Mouse (Mus musculus): ENCODE results near the gene Phf11a. TPM values are rescaled to one million over a fixed set of nuclear protein-coding genes. Genes with fewer than 3 reads are reported as not detected.
"Not testable (repeated sequence)": the region's sequence is repeated elsewhere in the genome, so short reads cannot be mapped to it uniquely, and the experiment has no call there.

The Phf11a gene
- not detected in 2 replicates for polyA plus RNA-seq (2014; fragmentation: Nextera tagmentation; extraction: Ambion mirVana)

GRCm38 (mm10) chr14:59297391-59297790, at the start of gene Phf11a:
Gene Phf11a (minus strand): TSS chr14:59297522.
- H3K27ac ChIP-seq (ENCODE audit: low read depth, low read length); H3K4me2 ChIP-seq; ATAC-seq (replicated peaks; ENCODE audit: insufficient number of reproducible peaks, low FRiP score, low TSS enrichment); H3K9me3 ChIP-seq (replicated peaks; ENCODE audit: control insufficient read depth, low read length); H3K4me1 ChIP-seq (ENCODE audit: control insufficient read depth, insufficient read depth, low read length); H3K36me3 ChIP-seq (ENCODE audit: control insufficient read depth, insufficient read depth, low read length); H3K9ac ChIP-seq (ENCODE audit: low read depth, low read length); H3K4me3 ChIP-seq (ENCODE audit: low read depth, low read length); H3K27me3 ChIP-seq (ENCODE audit: control insufficient read depth, insufficient read depth, low read length): not testable (repeated sequence)
- WGBS (ENCODE audit: insufficient replicate concordance), result 62% methylated on average over 1 of the region's 1 CpGs

GRCm38 (mm10) chr14:59341189-59341588, 43.9 kb upstream of the Phf11a start, which contains the start of gene Phf11b:
Gene Phf11b (minus strand): TSS chr14:59341351.
- not testable (repeated sequence) for H3K4me1 ChIP-seq (ENCODE audit: control insufficient read depth, insufficient read depth, low read length); H3K9me3 ChIP-seq (replicated peaks; ENCODE audit: control insufficient read depth, low read length); H3K9ac ChIP-seq (ENCODE audit: low read depth, low read length); H3K27ac ChIP-seq (ENCODE audit: low read depth, low read length); ATAC-seq (replicated peaks; ENCODE audit: insufficient number of reproducible peaks, low FRiP score, low TSS enrichment); H3K4me3 ChIP-seq (ENCODE audit: low read depth, low read length); H3K36me3 ChIP-seq (ENCODE audit: control insufficient read depth, insufficient read depth, low read length); H3K27me3 ChIP-seq (ENCODE audit: control insufficient read depth, insufficient read depth, low read length); H3K4me2 ChIP-seq
- 70% methylated on average over 1 of the region's 1 CpGs for WGBS (ENCODE audit: insufficient replicate concordance)

DNA sequence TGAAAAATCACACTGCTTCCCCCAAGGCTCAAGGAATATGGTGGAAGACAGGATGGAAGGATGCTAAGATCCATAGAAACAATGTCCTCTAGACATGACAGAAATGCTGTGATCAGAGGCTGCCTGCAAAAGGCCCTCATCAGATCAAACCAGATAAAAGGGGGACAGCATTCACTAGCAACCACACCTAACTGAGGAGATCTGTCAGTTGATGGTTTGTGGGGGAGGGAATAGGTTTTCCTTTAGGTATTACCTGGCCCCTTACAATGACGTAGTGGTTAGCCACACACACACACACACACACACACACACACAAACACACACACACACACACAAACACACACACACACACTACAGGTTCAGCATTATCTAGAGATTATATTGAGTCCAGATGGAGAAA, 42.2 kb upstream of the Phf11a start:
- H3K36me3 ChIP-seq (ENCODE audit: control insufficient read depth, insufficient read depth, low read length), result no peaks in the 10 kb centered on the region
- no peak overlapping the region for H3K4me3 ChIP-seq (ENCODE audit: low read depth, low read length)
- H3K4me1 ChIP-seq (ENCODE audit: control insufficient read depth, insufficient read depth, low read length), result no peaks in the 10 kb centered on the region
- no peak overlapping the region for H3K27ac ChIP-seq (ENCODE audit: low read depth, low read length)
- no peaks in the 10 kb centered on the region for H3K27me3 ChIP-seq (ENCODE audit: control insufficient read depth, insufficient read depth, low read length)
- no peak for ATAC-seq (replicated peaks; ENCODE audit: insufficient number of reproducible peaks, low FRiP score, low TSS enrichment)
- no peak overlapping the region for H3K4me2 ChIP-seq
- WGBS (ENCODE audit: insufficient replicate concordance), result 100% methylated on average over 1 of the region's 1 CpGs
- no peaks in the 10 kb centered on the region for H3K9me3 ChIP-seq (replicated peaks; ENCODE audit: control insufficient read depth, low read length)
- no peak overlapping the region for H3K9ac ChIP-seq (ENCODE audit: low read depth, low read length)

- not testable (repeated sequence) for H3K4me3 ChIP-seq (ENCODE audit: low read depth, low read length); H3K4me2 ChIP-seq; ATAC-seq (replicated peaks; ENCODE audit: insufficient number of reproducible peaks, low FRiP score, low TSS enrichment); H3K27me3 ChIP-seq (ENCODE audit: control insufficient read depth, insufficient read depth, low read length); H3K36me3 ChIP-seq (ENCODE audit: control insufficient read depth, insufficient read depth, low read length); H3K4me1 ChIP-seq (ENCODE audit: control insufficient read depth, insufficient read depth, low read length); H3K9me3 ChIP-seq (replicated peaks; ENCODE audit: control insufficient read depth, low read length); H3K9ac ChIP-seq (ENCODE audit: low read depth, low read length); H3K27ac ChIP-seq (ENCODE audit: low read depth, low read length)
- WGBS (ENCODE audit: insufficient replicate concordance), result 72% methylated on average over 3 of the region's 3 CpGs
Observed at GRCm38 (mm10) chr14:59336056-59336455, 38.7 kb upstream of the Phf11a start.

GRCm38 (mm10) chr14:59330499-59330898, 33.2 kb upstream of the Phf11a start:
- ATAC-seq (replicated peaks; ENCODE audit: insufficient number of reproducible peaks, low FRiP score, low TSS enrichment); H3K36me3 ChIP-seq (ENCODE audit: control insufficient read depth, insufficient read depth, low read length); H3K9me3 ChIP-seq (replicated peaks; ENCODE audit: control insufficient read depth, low read length); H3K27ac ChIP-seq (ENCODE audit: low read depth, low read length); H3K4me1 ChIP-seq (ENCODE audit: control insufficient read depth, insufficient read depth, low read length); H3K4me2 ChIP-seq; H3K27me3 ChIP-seq (ENCODE audit: control insufficient read depth, insufficient read depth, low read length); H3K4me3 ChIP-seq (ENCODE audit: low read depth, low read length); H3K9ac ChIP-seq (ENCODE audit: low read depth, low read length): not testable (repeated sequence)
- WGBS (ENCODE audit: insufficient replicate concordance), result 54% methylated on average over 3 of the region's 3 CpGs

DNA sequence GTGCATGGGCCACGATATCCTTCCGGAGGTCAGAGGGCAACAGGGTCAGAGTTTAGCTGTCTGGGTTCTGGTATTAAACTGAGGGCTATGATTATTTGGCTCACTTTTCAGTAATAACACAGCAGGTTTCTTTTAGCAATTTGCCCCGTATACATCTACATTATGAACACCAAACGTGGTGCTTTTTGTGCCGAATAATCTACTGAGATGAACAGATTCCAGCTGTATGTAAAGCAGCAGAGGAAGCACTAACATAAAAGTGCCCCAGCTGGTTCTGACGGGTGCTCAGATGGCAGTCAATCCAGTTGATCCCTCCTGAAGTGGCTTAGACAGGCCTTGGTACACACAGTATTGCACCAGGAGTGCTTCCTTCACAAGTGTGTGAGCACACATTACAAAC, 22.6 kb upstream of the Phf11a start:
- H3K27ac ChIP-seq (ENCODE audit: low read depth, low read length); H3K27me3 ChIP-seq (ENCODE audit: control insufficient read depth, insufficient read depth, low read length); H3K36me3 ChIP-seq (ENCODE audit: control insufficient read depth, insufficient read depth, low read length); H3K9ac ChIP-seq (ENCODE audit: low read depth, low read length); ATAC-seq (replicated peaks; ENCODE audit: insufficient number of reproducible peaks, low FRiP score, low TSS enrichment); H3K4me1 ChIP-seq (ENCODE audit: control insufficient read depth, insufficient read depth, low read length); H3K4me2 ChIP-seq; H3K4me3 ChIP-seq (ENCODE audit: low read depth, low read length); H3K9me3 ChIP-seq (replicated peaks; ENCODE audit: control insufficient read depth, low read length): not testable (repeated sequence)
- WGBS (ENCODE audit: insufficient replicate concordance), result 80% methylated on average over 6 of the region's 6 CpGs

- H3K4me1 ChIP-seq (ENCODE audit: control insufficient read depth, insufficient read depth, low read length); H3K4me3 ChIP-seq (ENCODE audit: low read depth, low read length); H3K4me2 ChIP-seq; H3K9me3 ChIP-seq (replicated peaks; ENCODE audit: control insufficient read depth, low read length); H3K9ac ChIP-seq (ENCODE audit: low read depth, low read length); H3K27ac ChIP-seq (ENCODE audit: low read depth, low read length); ATAC-seq (replicated peaks; ENCODE audit: insufficient number of reproducible peaks, low FRiP score, low TSS enrichment); H3K36me3 ChIP-seq (ENCODE audit: control insufficient read depth, insufficient read depth, low read length); H3K27me3 ChIP-seq (ENCODE audit: control insufficient read depth, insufficient read depth, low read length): not testable (repeated sequence)
- WGBS (ENCODE audit: insufficient replicate concordance), result 89% methylated on average over 3 of the region's 3 CpGs
Observed at GRCm38 (mm10) chr14:59319036-59319435, 21.7 kb upstream of the Phf11a start.

- H3K4me1 ChIP-seq (ENCODE audit: control insufficient read depth, insufficient read depth, low read length); H3K36me3 ChIP-seq (ENCODE audit: control insufficient read depth, insufficient read depth, low read length); H3K9me3 ChIP-seq (replicated peaks; ENCODE audit: control insufficient read depth, low read length); H3K27me3 ChIP-seq (ENCODE audit: control insufficient read depth, insufficient read depth, low read length); ATAC-seq (replicated peaks; ENCODE audit: insufficient number of reproducible peaks, low FRiP score, low TSS enrichment); H3K9ac ChIP-seq (ENCODE audit: low read depth, low read length); H3K4me3 ChIP-seq (ENCODE audit: low read depth, low read length); H3K4me2 ChIP-seq; H3K27ac ChIP-seq (ENCODE audit: low read depth, low read length): not testable (repeated sequence)
Observed at GRCm38 (mm10) chr14:59291769-59292168, 5.6 kb downstream of the Phf11a start.

- H3K27ac ChIP-seq (ENCODE audit: low read depth, low read length); H3K4me1 ChIP-seq (ENCODE audit: control insufficient read depth, insufficient read depth, low read length); ATAC-seq (replicated peaks; ENCODE audit: insufficient number of reproducible peaks, low FRiP score, low TSS enrichment); H3K4me2 ChIP-seq; H3K4me3 ChIP-seq (ENCODE audit: low read depth, low read length); H3K9ac ChIP-seq (ENCODE audit: low read depth, low read length); H3K36me3 ChIP-seq (ENCODE audit: control insufficient read depth, insufficient read depth, low read length); H3K27me3 ChIP-seq (ENCODE audit: control insufficient read depth, insufficient read depth, low read length); H3K9me3 ChIP-seq (replicated peaks; ENCODE audit: control insufficient read depth, low read length): not testable (repeated sequence)
- WGBS (ENCODE audit: insufficient replicate concordance), result 73% methylated on average over 4 of the region's 4 CpGs
Observed at GRCm38 (mm10) chr14:59274961-59275360, 22.4 kb downstream of the Phf11a start.

Data from heart, embryonic 11.5 days (tissue).